In genomic region chr6:114297260-114298002, GRCm38 (mm10) we compare ENCODE assay signal across 10 mouse cellular contexts. TPM values are rescaled to one million over a fixed set of nuclear protein-coding genes. Genes with fewer than 3 reads are reported as not detected.
A peak's percentile ranks its signal among the peaks of the same experiment; 100 is the strongest.
DNase-seq lines count a peak whose midpoint lies in the region; ATAC-seq and TF ChIP-seq lines count a peak whose summit lies in the region.
"Had no signal": no experiment of that assay in that cellular context is flagged by ENCODE, and none has a peak within 500 bp of the region (broad histone marks: within the 10 kb centered on the region; RNA-seq: fewer than 3 reads in every experiment).

No protein-coding gene starts in this region.

- no peaks in the 10 kb centered on the region for H3K9me3 ChIP-seq in embryonic facial prominence, embryonic 15.5 days (replicated peaks)
- no peaks in the 10 kb centered on the region for H3K9me3 ChIP-seq in hindbrain, postnatal 0 days (ENCODE audit: low read length)
- H3K9me3 ChIP-seq in neural tube, embryonic 15.5 days (replicated peaks), result no peaks in the 10 kb centered on the region
- H3K9me3 ChIP-seq: limb, embryonic 15.5 days had no signal

- no peak for TF ChIP-seq CTCF in kidney, adult 2 months (conservative IDR thresholded peaks at IDR 0.05; ENCODE audit: insufficient read depth, insufficient read length, low read depth, low read length)
- TF ChIP-seq CTCF in hindbrain, postnatal 0 days (IDR thresholded peaks at IDR 0.05; ENCODE audit: low read depth), result peak; percentile 59

- no peaks in the 10 kb centered on the region for H3K36me3 ChIP-seq in kidney, adult 2 months (ENCODE audit: control insufficient read depth, insufficient read depth, low read length)
- no peaks in the 10 kb centered on the region for H3K36me3 ChIP-seq in embryonic facial prominence, embryonic 15.5 days
- H3K36me3 ChIP-seq in hindbrain, postnatal 0 days (ENCODE audit: insufficient read depth, low read length), result peaks cover 4% of the 10 kb centered on the region; the same call in 1 of the 2 replicates
- peaks cover 12% of the 10 kb centered on the region for H3K36me3 ChIP-seq in neural tube, embryonic 15.5 days
- H3K36me3 ChIP-seq: limb, embryonic 15.5 days had no signal

- WGBS in kidney, adult 2 months, result 54% methylated on average over 10 of the region's 10 CpGs
- 21% methylated on average over 10 of the region's 10 CpGs for WGBS in embryonic facial prominence, embryonic 15.5 days
- WGBS in hindbrain, postnatal 0 days, result 28% methylated on average over 10 of the region's 10 CpGs
- 15% methylated on average over 10 of the region's 10 CpGs for WGBS in neural tube, embryonic 15.5 days

- no peak overlapping the region for H3K9ac ChIP-seq in embryonic facial prominence, embryonic 15.5 days
- H3K9ac ChIP-seq in hindbrain, postnatal 0 days (replicated peaks; ENCODE audit: low read length), result peak overlapping the region; percentile 21; the same call in 1 of the 2 replicates
- H3K9ac ChIP-seq in neural tube, embryonic 15.5 days (replicated peaks), result no peak overlapping the region
- H3K9ac ChIP-seq: limb, embryonic 15.5 days had no signal

- no peak overlapping the region for H3K4me2 ChIP-seq in embryonic facial prominence, embryonic 15.5 days (replicated peaks)
- H3K4me2 ChIP-seq in hindbrain, postnatal 0 days (ENCODE audit: low read depth, low read length), result no peak overlapping the region
- H3K4me2 ChIP-seq in neural tube, embryonic 15.5 days, result no peak overlapping the region
- H3K4me2 ChIP-seq: limb, embryonic 15.5 days had no signal

- H3K4me3 ChIP-seq in kidney, adult 2 months (ENCODE audit: insufficient read depth, low read depth, low read length), result no peak overlapping the region
- H3K4me3 ChIP-seq in embryonic facial prominence, embryonic 15.5 days (replicated peaks), result no peak overlapping the region
- no peak overlapping the region for H3K4me3 ChIP-seq in hindbrain, postnatal 0 days (ENCODE audit: low read length)
- no peak overlapping the region for H3K4me3 ChIP-seq in neural tube, embryonic 15.5 days (replicated peaks)
- H3K4me3 ChIP-seq: limb, embryonic 15.5 days had no signal

- no peaks in the 10 kb centered on the region for H3K27me3 ChIP-seq in kidney, adult 2 months (replicated peaks; ENCODE audit: control insufficient read depth, insufficient read depth, low read length)
- no peaks in the 10 kb centered on the region for H3K27me3 ChIP-seq in embryonic facial prominence, embryonic 15.5 days
- no peaks in the 10 kb centered on the region for H3K27me3 ChIP-seq in hindbrain, postnatal 0 days (ENCODE audit: insufficient read depth, low read length)
- H3K27me3 ChIP-seq in neural tube, embryonic 15.5 days (replicated peaks), result no peaks in the 10 kb centered on the region
- H3K27me3 ChIP-seq: limb, embryonic 15.5 days had no signal

- no peak overlapping the region for H3K27ac ChIP-seq in kidney, adult 2 months (ENCODE audit: insufficient read depth, low read depth, low read length)
- H3K27ac ChIP-seq in embryonic facial prominence, embryonic 15.5 days (replicated peaks), result no peak overlapping the region
- H3K27ac ChIP-seq in hindbrain, postnatal 0 days, result peak overlapping the region; percentile 74
- H3K27ac ChIP-seq in neural tube, embryonic 15.5 days (replicated peaks), result peak overlapping the region; percentile 72
- H3K27ac ChIP-seq: limb, embryonic 15.5 days had no signal

- no peak for TF ChIP-seq POLR2A in kidney, adult 2 months (IDR thresholded peaks at IDR 0.05; ENCODE audit: low read depth, low read length)

- peak; percentile 22 for DNase-seq in kidney, postnatal 10 days
- DNase-seq in kidney, adult 2 months, result no peak
- DNase-seq in hindbrain, postnatal 0 days (ENCODE audit: low spot score), result peak; percentile 69
- no peak for DNase-seq in c-Kit-positive CD71-positive TER-119-positive erythroid progenitor cells, embryonic 14.5 days (ENCODE audit: low spot score)
- no peak for DNase-seq in MN1 (ENCODE audit: low spot score)
- no peak for DNase-seq in ovary, postnatal 10 days (ENCODE audit: low spot score)
- DNase-seq: cerebellum, adult 18-20 months had no signal

- peak; percentile 34; the same call in 1 of the 2 replicates for ATAC-seq in embryonic facial prominence, embryonic 15.5 days (ENCODE audit: insufficient number of reproducible peaks, low FRiP score, low TSS enrichment, low read depth)
- peak; percentile 75 for ATAC-seq in hindbrain, postnatal 0 days
- ATAC-seq in neural tube, embryonic 15.5 days (ENCODE audit: low FRiP score), result peak; percentile 55

- no peaks in the 10 kb centered on the region for H3K4me1 ChIP-seq in kidney, adult 2 months (ENCODE audit: control insufficient read depth, insufficient read depth, low read length)
- H3K4me1 ChIP-seq in embryonic facial prominence, embryonic 15.5 days, result peaks cover 4% of the 10 kb centered on the region
- peaks cover 31% of the 10 kb centered on the region for H3K4me1 ChIP-seq in hindbrain, postnatal 0 days (ENCODE audit: insufficient read depth, low read length)
- peaks cover 70% of the 10 kb centered on the region for H3K4me1 ChIP-seq in neural tube, embryonic 15.5 days

RNA-seq across cellular contexts. Expression of gene Slc6a1, which starts 15.0 kb away (rescaled TPM):
- 0.03 and 0.19 TPM in 2 replicates for polyA plus RNA-seq in kidney, adult 2 months (2012; rRNA removed)
- 0.32 and 0.64 TPM in 2 replicates for polyA plus RNA-seq in embryonic facial prominence, embryonic 15.5 days (2015; fragmentation: Nextera tagmentation; extraction: Ambion mirVana)
- total RNA-seq in hindbrain, postnatal 0 days (2014; rRNA removed), result 433 and 470 TPM in 2 replicates
- polyA plus RNA-seq in hindbrain, postnatal 0 days (2015; fragmentation: Nextera tagmentation; extraction: Ambion mirVana), result 176 and 177 TPM in 2 replicates
- 118 and 138 TPM in 2 replicates for polyA plus RNA-seq in neural tube, embryonic 15.5 days (2015; fragmentation: Nextera tagmentation; extraction: Ambion mirVana)

Comparison
In these comparisons a context has a peak if more than half of its experiments do, and no peak if none do; other contexts are left out.
1. DNase-seq: peak in kidney, postnatal 10 days (single experiment) and hindbrain, postnatal 0 days (single experiment); none in kidney, adult 2 months (single experiment), c-Kit-positive CD71-positive TER-119-positive erythroid progenitor cells, embryonic 14.5 days (single experiment), MN1 (single experiment) and ovary, postnatal 10 days (single experiment).
2. H3K27ac ChIP-seq: peak in hindbrain, postnatal 0 days (single experiment) and neural tube, embryonic 15.5 days (single experiment); none in kidney, adult 2 months (single experiment) and embryonic facial prominence, embryonic 15.5 days (single experiment).
3. RNA of gene Slc6a1, which starts 15.0 kb away (polyA plus RNA-seq): 176 to 177 TPM in hindbrain, postnatal 0 days and 118 to 138 TPM in neural tube, embryonic 15.5 days; 0.32 to 0.64 TPM in embryonic facial prominence, embryonic 15.5 days and 0.03 to 0.19 TPM in kidney, adult 2 months; every median in the first group is over 10 times any median in the second.
4. Peak in every context shown above with its lines, with median percentiles within 50 percentile points of each other: ATAC-seq.